Mouse (Mus musculus): Measurements from ENCODE around the gene Kif26a. TPM values are rescaled to one million over a fixed set of nuclear protein-coding genes. Genes with fewer than 3 reads are reported as not detected.
A peak's percentile ranks its signal among the peaks of the same experiment; 100 is the strongest.

Gene Kif26a
- polyA plus RNA-seq, 1 experiment: not detected

DNA sequence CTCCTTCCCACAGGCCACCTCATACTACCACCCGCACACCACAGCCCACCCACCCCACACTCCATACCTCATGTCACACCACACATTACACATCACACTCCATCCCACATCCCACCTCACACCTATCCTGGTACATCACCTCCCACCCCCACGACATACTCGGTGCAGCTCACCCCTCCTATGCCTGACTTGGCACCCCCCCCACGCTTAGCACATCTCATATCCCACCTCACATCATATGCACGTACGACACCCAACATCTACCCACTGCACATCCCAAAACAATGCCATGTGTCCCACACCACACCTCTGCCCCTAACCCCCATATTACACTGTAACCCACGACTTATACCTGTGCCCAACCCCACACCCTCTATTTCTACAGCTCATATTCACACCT, 69.5 kb downstream of the Kif26a start:
- 82% methylated on average over 7 of the region's 7 CpGs for WGBS
- TF ChIP-seq POLR2A (IDR thresholded peaks at IDR 0.05; ENCODE audit: insufficient read depth, low read depth, low read length): no peak
- no peak for TF ChIP-seq CTCF (IDR thresholded peaks at IDR 0.05; ENCODE audit: insufficient read depth, low read depth, low read length)
- H3K27ac ChIP-seq (ENCODE audit: insufficient read depth, low read depth, low read length): peak overlapping the region; percentile 83
- no peak overlapping the region for H3K4me3 ChIP-seq (ENCODE audit: insufficient read depth, low read depth, low read length)
- H3K4me1 ChIP-seq (ENCODE audit: control insufficient read depth, insufficient read depth, low read length): peaks cover 54% of the 10 kb centered on the region

DNA sequence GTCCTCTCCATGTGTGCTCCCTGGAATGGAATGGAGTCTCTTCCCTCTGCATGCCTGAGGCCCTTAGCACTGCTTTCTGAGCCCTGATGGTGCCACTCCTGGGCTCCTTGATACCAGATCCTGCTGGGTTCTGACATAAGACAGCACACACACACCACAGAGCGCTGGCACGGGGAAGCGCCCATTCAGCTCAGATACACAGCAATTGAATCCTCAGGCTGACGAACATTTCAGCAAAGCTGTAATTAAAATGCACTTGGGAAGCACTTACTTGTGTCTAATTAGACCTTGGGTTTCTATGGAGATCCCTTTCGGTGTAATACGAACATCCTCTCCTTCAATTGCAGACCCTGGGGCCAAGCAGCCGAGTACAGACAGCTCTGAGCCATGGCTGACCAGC, 71.0 kb downstream of the Kif26a start:
- Histone ChIP-seq H3K4me1 (ENCODE audit: control insufficient read depth, insufficient read depth, low read length) (peaks cover 61% of the 10 kb centered on the region), H3K27ac (ENCODE audit: insufficient read depth, low read depth, low read length) (peak overlapping the region; percentile 96), H3K4me3 (ENCODE audit: insufficient read depth, low read depth, low read length) (no peak overlapping the region)
- 17% methylated on average over 7 of the region's 7 CpGs for WGBS
- TF ChIP-seq CTCF (IDR thresholded peaks at IDR 0.05; ENCODE audit: insufficient read depth, low read depth, low read length) (no peak), POLR2A (IDR thresholded peaks at IDR 0.05; ENCODE audit: insufficient read depth, low read depth, low read length) (no peak)

DNA sequence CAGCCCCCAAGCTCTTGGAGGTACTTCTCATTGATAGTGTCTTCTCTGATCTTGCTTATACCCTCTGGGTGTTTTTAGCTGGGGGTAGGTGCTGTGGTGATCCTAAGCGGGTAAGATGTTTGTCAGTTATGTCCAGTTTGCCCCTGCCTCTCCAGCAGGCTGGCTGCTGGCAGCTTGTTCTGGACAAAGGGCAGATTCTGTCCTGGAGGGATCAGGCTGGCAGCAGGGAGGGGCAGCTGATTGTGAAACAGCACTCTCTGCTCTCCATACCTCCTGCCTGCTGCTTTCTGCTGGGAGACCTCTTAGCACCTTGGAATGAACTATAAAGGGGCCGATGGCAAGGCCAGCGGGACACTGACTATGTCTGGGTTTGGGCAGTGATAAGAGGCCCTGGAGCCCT, 71.7 kb downstream of the Kif26a start:
- TF ChIP-seq POLR2A (IDR thresholded peaks at IDR 0.05; ENCODE audit: insufficient read depth, low read depth, low read length) (no peak), CTCF (IDR thresholded peaks at IDR 0.05; ENCODE audit: insufficient read depth, low read depth, low read length) (no peak)
- peak overlapping the region; percentile 96 for H3K27ac ChIP-seq (ENCODE audit: insufficient read depth, low read depth, low read length)
- no peak overlapping the region for H3K4me3 ChIP-seq (ENCODE audit: insufficient read depth, low read depth, low read length)
- 74% methylated on average over 3 of the region's 3 CpGs for WGBS
- H3K4me1 ChIP-seq (ENCODE audit: control insufficient read depth, insufficient read depth, low read length): peaks cover 66% of the 10 kb centered on the region

DNA sequence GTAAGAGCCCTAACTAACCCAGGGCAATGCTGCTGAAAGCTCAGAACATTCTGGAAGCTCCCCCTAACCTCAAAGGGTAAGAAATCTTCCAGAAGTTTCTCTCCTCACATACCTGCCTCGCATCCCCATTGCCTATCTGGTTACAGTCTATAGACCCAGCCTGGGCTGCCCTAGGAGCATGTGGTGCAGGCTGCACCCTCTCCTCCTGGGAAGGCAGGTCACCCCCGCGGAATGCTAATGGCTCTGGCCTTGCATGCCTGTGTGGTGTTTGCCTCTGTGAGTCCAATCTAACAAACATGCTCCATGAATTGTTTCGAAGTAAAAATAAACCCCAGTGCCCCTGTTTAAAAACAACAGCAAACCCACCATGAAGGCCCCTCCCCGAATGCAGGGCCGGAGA, 75.3 kb downstream of the Kif26a start:
- WGBS: 55% methylated on average over 6 of the region's 6 CpGs
- no peak overlapping the region for H3K27ac ChIP-seq (ENCODE audit: insufficient read depth, low read depth, low read length)
- peaks cover 43% of the 10 kb centered on the region for H3K4me1 ChIP-seq (ENCODE audit: control insufficient read depth, insufficient read depth, low read length)
- H3K4me3 ChIP-seq (ENCODE audit: insufficient read depth, low read depth, low read length): no peak overlapping the region
- no peak for TF ChIP-seq POLR2A (IDR thresholded peaks at IDR 0.05; ENCODE audit: insufficient read depth, low read depth, low read length)
- no peak for TF ChIP-seq CTCF (IDR thresholded peaks at IDR 0.05; ENCODE audit: insufficient read depth, low read depth, low read length)

DNA sequence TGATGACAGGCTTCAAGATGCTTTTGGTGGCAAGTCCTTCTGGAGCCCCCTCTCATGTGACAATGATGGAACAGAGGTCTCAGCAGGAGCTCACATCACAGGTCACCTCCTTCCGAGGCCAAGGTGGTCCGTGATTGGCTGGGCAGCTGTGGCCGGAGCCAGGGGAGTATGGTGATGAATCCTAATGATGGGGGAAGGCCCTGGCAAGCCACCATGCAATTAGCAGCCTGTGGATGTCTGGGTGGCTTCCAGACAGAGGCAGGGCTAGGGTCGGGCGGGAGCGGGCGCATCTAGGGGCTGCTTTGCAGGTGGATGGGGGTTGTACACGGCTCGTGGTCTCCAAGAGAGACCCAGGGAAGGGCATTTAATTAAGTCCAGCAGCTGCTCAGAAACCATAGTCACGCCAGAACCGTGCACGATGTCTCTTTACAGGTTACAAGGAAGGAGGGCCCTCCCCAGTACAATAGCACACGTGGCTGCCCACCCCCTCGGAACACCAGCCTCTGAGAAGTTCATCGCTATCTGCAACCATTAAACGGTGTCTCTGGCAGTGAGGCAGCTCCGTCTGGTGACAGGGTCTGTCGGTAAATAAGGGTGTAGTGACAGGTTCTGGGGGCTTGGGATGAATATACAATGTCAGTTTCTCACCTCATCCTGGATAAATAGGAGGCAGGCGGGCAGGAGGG, 75.9 kb downstream of the Kif26a start:
- H3K4me3 ChIP-seq (ENCODE audit: insufficient read depth, low read depth, low read length): no peak overlapping the region
- TF ChIP-seq POLR2A (IDR thresholded peaks at IDR 0.05; ENCODE audit: insufficient read depth, low read depth, low read length): no peak
- TF ChIP-seq CTCF (IDR thresholded peaks at IDR 0.05; ENCODE audit: insufficient read depth, low read depth, low read length): no peak
- 37% methylated on average over 19 of the region's 19 CpGs for WGBS
- H3K27ac ChIP-seq (ENCODE audit: insufficient read depth, low read depth, low read length): no peak overlapping the region
- peaks cover 37% of the 10 kb centered on the region for H3K4me1 ChIP-seq (ENCODE audit: control insufficient read depth, insufficient read depth, low read length)

DNA sequence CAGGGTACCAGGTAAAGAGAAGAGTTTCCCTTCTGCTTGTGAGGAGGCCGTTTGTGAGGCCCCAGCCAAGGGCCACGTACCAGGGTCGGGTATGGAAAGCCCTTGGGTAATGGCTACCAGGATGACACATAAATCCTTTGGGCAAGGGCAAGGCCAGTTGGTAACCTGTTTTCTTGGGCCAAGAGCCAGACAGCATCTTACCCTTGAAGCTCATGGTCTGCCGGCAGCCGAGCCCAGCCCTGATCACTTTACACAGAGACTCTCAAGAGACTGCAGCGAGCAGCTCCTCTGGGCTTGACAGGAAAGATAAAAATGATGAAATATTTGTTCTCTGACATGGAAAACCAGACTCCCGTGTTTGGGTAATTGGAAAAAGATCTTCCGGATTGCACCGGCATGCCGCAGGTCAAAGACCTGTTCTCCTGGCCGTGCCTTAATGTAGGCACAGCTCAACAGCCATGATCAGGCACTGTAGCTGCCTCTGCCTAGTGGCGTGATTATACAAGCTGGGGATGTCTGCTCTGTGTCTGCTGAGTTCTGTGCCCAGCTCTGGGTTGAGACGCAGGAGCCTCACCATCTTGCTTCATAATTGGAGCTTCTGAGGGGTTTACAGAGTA, 77.8 kb downstream of the Kif26a start:
- TF ChIP-seq CTCF (IDR thresholded peaks at IDR 0.05; ENCODE audit: insufficient read depth, low read depth, low read length) (no peak), POLR2A (IDR thresholded peaks at IDR 0.05; ENCODE audit: insufficient read depth, low read depth, low read length) (no peak)
- Histone ChIP-seq H3K4me1 (ENCODE audit: control insufficient read depth, insufficient read depth, low read length) (peaks cover 30% of the 10 kb centered on the region), H3K27ac (ENCODE audit: insufficient read depth, low read depth, low read length) (no peak overlapping the region), H3K4me3 (ENCODE audit: insufficient read depth, low read depth, low read length) (no peak overlapping the region)
- 92% methylated on average over 13 of the region's 13 CpGs for WGBS

DNA sequence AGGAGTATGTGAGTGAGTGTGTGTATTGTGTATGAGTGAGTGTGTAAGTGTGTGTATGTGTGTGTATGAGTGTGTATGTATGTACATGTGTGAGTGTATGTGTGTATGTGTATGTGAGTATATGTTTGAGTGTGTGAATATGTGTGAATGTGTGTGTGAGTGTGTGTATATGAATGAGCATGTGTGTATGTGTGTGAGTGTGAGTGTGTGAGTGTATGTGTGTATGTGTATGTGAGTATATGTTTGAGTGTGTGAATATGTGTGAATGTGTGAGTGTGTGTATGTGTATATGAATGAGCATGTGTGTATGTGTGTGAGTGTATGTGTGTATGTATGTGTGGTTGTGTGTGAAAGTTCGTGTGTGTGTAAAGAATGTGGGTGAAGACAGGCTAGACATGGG, 80.2 kb downstream of the Kif26a start:
- no peak for TF ChIP-seq POLR2A (IDR thresholded peaks at IDR 0.05; ENCODE audit: insufficient read depth, low read depth, low read length)
- no peak for TF ChIP-seq CTCF (IDR thresholded peaks at IDR 0.05; ENCODE audit: insufficient read depth, low read depth, low read length)
- no peak overlapping the region for H3K4me3 ChIP-seq (ENCODE audit: insufficient read depth, low read depth, low read length)
- peaks cover 28% of the 10 kb centered on the region for H3K4me1 ChIP-seq (ENCODE audit: control insufficient read depth, insufficient read depth, low read length)
- 82% methylated on average over 1 of the region's 1 CpGs for WGBS
- H3K27ac ChIP-seq (ENCODE audit: insufficient read depth, low read depth, low read length): no peak overlapping the region

DNA sequence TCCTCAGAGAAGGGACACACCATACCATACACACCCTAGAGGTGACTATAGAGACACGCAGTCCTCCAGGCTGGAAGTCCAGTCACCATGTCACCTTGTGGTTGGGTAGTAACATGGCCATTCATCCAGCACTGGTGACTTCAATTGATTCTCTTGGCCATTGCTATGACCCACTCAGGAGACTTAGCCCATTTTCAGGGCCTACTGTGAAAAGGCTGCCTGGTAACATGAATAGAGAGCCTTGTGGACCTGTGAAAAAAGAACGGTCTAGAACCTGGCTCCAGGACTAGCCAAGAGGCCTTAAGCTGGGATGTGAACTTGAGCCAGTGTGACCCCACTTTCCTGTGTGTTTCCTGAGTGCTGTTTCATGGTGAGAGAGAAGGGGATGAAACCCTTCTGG, 80.6 kb downstream of the Kif26a start:
- no peak overlapping the region for H3K27ac ChIP-seq (ENCODE audit: insufficient read depth, low read depth, low read length)
- peaks cover 24% of the 10 kb centered on the region for H3K4me1 ChIP-seq (ENCODE audit: control insufficient read depth, insufficient read depth, low read length)
- no peak overlapping the region for H3K4me3 ChIP-seq (ENCODE audit: insufficient read depth, low read depth, low read length)
- TF ChIP-seq POLR2A (IDR thresholded peaks at IDR 0.05; ENCODE audit: insufficient read depth, low read depth, low read length) (no peak), CTCF (IDR thresholded peaks at IDR 0.05; ENCODE audit: insufficient read depth, low read depth, low read length) (no peak)
- 84% methylated on average over 2 of the region's 2 CpGs for WGBS

DNA sequence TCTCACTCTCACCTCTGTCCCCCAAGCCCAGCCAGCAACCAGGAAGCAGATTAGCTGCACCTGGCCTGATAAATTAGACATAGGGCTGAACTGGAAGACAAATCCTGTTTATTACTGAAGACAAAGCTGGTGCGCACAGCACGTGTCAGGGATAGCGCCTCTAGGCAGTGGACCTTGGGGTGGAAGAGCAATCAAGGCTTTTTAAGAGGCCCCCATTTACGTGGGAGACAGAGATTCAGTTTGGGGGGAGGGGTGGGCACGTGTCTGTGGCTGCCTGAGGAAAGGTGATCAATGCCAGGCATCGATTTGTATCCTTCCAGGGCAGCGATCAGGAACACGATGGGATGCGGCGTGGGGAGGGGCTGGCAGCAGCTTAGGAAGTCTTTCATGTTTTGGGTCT, 83.1 kb downstream of the Kif26a start:
- 71% methylated on average over 10 of the region's 10 CpGs for WGBS

More for the DNA sequence above, 83.1 kb downstream of the Kif26a start:
- TF ChIP-seq CTCF (IDR thresholded peaks at IDR 0.05; ENCODE audit: insufficient read depth, low read depth, low read length) (no peak), POLR2A (IDR thresholded peaks at IDR 0.05; ENCODE audit: insufficient read depth, low read depth, low read length) (no peak)
- Histone ChIP-seq H3K4me1 (ENCODE audit: control insufficient read depth, insufficient read depth, low read length) (peaks cover 23% of the 10 kb centered on the region), H3K4me3 (ENCODE audit: insufficient read depth, low read depth, low read length) (no peak overlapping the region), H3K27ac (ENCODE audit: insufficient read depth, low read depth, low read length) (no peak overlapping the region)

Measured in olfactory bulb, adult 2 months (tissue).